Mouse (Mus musculus) liver, adult 2 months (tissue): ENCODE measurements around the gene Sgms1.

Source experiments
- CTCF ChIP-seq: fragments of 200-500 bp; IDR thresholded peaks from 2 replicates; pipeline ENCODE4 v1.5.1; 2011; ENCODE audit warnings: low read depth, low read length, control low read depth
- POLR2A ChIP-seq: fragments of 200-500 bp; IDR thresholded peaks from 2 replicates; pipeline ENCODE4 v1.6.1; 2011; ENCODE audit warnings: low read length, control low read depth; ENCODE audit not compliant: insufficient read depth; ENCODE audit errors: extremely low read depth

DNA sequence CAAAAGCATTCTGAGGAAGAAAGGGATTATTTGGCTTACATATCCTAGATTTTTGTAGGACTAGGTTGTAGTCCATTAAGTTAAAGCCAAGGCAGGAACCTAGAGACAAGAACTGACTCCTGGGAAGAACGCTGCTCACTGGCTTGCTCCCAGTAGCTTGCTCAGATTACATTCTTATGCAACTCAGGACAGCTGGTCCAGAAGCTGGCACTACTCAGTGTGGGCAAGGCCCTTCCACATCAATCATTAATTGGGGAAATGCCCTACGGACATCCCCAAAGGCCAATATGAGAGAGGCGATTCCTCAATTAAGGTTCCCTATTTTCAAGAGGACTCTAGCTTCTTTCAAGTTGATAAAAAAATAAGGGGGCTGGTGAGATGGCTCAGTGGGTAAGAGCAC lies 80.2 kb downstream of the Sgms1 start:
- TF ChIP-seq POLR2A: no peak
- no peak for TF ChIP-seq CTCF
